12 mouse cellular contexts compared by ENCODE assay signal in the genomic region with DNA sequence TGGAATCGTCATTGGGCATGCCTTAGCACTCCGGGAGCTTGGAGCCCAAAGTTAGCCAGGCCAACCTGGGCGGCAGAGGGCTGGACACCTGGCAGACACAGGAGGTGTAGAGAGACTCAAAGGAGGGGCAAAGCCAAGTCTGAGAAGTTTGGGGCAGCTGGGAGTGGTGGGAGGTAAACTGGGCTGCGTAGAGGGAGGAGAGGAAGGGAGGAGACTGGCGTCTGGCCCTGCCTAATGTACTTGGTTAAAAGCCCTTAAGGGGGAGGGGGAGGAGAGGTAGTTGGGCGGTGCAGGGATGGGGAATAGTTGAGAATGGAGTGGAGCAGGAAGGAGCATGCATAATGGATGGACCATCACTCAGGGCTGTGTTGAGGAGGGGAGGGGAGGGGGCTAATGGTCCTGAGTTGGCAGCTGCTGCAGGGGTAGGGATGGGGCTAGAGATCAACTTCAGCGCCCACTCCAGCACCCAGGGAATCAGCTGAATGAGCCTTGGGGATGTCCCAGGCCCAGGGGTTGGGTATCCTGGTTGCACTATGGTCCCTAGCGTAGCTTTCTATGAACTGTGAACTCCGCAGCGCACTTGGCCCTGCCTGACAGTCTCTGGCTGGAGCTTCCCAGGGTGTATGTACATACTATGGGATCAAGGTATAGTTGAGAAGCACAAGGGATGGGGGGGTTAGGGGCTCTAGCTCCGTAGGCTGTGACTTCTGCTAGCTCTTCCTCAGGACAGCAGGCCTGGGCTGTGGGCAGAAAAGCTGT. TPM values are rescaled to one million over a fixed set of nuclear protein-coding genes. Genes with fewer than 3 reads are reported as not detected.
DNase-seq lines count a peak whose midpoint lies in the region; ATAC-seq and TF ChIP-seq lines count a peak whose summit lies in the region.
"Had no signal": no experiment of that assay in that cellular context is flagged by ENCODE, and none has a peak within 500 bp of the region (broad histone marks: within the 10 kb centered on the region; RNA-seq: fewer than 3 reads in every experiment).

No protein-coding gene starts in this region.

- H3K4me1 ChIP-seq in hindbrain, embryonic 13.5 days (replicated peaks) = peaks cover 37% of the 10 kb centered on the region
- peaks cover 7% of the 10 kb centered on the region for H3K4me1 ChIP-seq in liver, postnatal 0 days (ENCODE audit: insufficient read depth)

- H3K9ac ChIP-seq in hindbrain, embryonic 13.5 days = peak overlapping the region; percentile 19; the same call in 1 of the 2 replicates
- H3K9ac ChIP-seq in liver, postnatal 0 days (replicated peaks) = no peak overlapping the region

- no peak overlapping the region for H3K27ac ChIP-seq in left cerebral cortex, adult 2 months
- H3K27ac ChIP-seq in hindbrain, embryonic 13.5 days = no peak overlapping the region
- H3K27ac ChIP-seq in liver, postnatal 0 days (ENCODE audit: low read depth) = no peak overlapping the region

- no peak for TF ChIP-seq EP300 in liver, postnatal 0 days (IDR thresholded peaks at IDR 0.05; ENCODE audit: low read depth)

- H3K9me3 ChIP-seq in hindbrain, embryonic 13.5 days = no peaks in the 10 kb centered on the region
- no peaks in the 10 kb centered on the region for H3K9me3 ChIP-seq in liver, postnatal 0 days (ENCODE audit: low read length)

- H3K4me2 ChIP-seq in hindbrain, embryonic 13.5 days = peak overlapping the region; percentile 92
- H3K4me2 ChIP-seq in liver, postnatal 0 days (ENCODE audit: low read depth, low read length) = no peak overlapping the region

- H3K4me3 ChIP-seq in left cerebral cortex, adult 2 months = peak overlapping the region; percentile 95
- H3K4me3 ChIP-seq in hindbrain, embryonic 13.5 days = no peak overlapping the region
- no peak overlapping the region for H3K4me3 ChIP-seq in liver, postnatal 0 days (ENCODE audit: low read depth, low read length)

- TF ChIP-seq CTCF in left cerebral cortex, adult 2 months (IDR thresholded peaks at IDR 0.05) = no peak
- TF ChIP-seq CTCF in liver, postnatal 0 days (IDR thresholded peaks at IDR 0.05; ENCODE audit: low read depth) = no peak

- WGBS in hindbrain, embryonic 13.5 days = 44% methylated on average over 11 of the region's 11 CpGs
- WGBS in liver, postnatal 0 days (ENCODE audit: insufficient replicate concordance) = 69% methylated on average over 11 of the region's 11 CpGs

- no peaks in the 10 kb centered on the region for H3K36me3 ChIP-seq in hindbrain, embryonic 13.5 days
- H3K36me3 ChIP-seq in liver, postnatal 0 days (replicated peaks; ENCODE audit: insufficient read depth, low read length) = no peaks in the 10 kb centered on the region

- intact Hi-C loops in left cerebral cortex, adult 2 months (cut with DNase I) = no loop called here
- intact Hi-C loops in left cerebral cortex, postnatal 36 days (cut with DNase I) = no loop called here

- no peak for DNase-seq in left cerebral cortex, adult 2 months (ENCODE audit: extremely low spot score in 1 of 2, low spot score in 2 of 2)
- DNase-seq in left cerebral cortex, postnatal 36 days (ENCODE audit: low spot score in 2 of 2) = no peak
- peak; percentile 81 for DNase-seq in cerebellum, adult 9-10 months
- peak; percentile 12 for DNase-seq in neural tube, embryonic 10.5 days (ENCODE audit: extremely low spot score, low spot score)
- DNase-seq in spleen, postnatal 14 days (ENCODE audit: low spot score in 2 of 2) = no peak
- no peak for DNase-seq in urinary bladder, postnatal 25 days (ENCODE audit: low spot score)
- no peak for DNase-seq in liver, postnatal 0 days
- DNase-seq: layer of hippocampus, adult 9-11 months; thymus, adult 18-20 months had no signal

- no peak for ATAC-seq in hindbrain, embryonic 13.5 days (ENCODE audit: low FRiP score)
- ATAC-seq in liver, postnatal 0 days = no peak
- ATAC-seq: intestine, postnatal 0 days had no signal

- peaks cover 6% of the 10 kb centered on the region; the same call in 1 of the 2 replicates for H3K27me3 ChIP-seq in hindbrain, embryonic 13.5 days
- peaks cover 28% of the 10 kb centered on the region for H3K27me3 ChIP-seq in liver, postnatal 0 days (ENCODE audit: insufficient read depth, low read length)

RNA-seq across cellular contexts. Expression of a gene that starts 1.9 kb away (rescaled TPM):
- total RNA-seq in left cerebral cortex, adult 2 months (2021) = 100 to 1,000 TPM; 128 to 140 TPM
- total RNA-seq in left cerebral cortex, postnatal 36 days (2021) = 100 to 1,000 TPM; 129 to 139 TPM
- 27.6 and 35.7 TPM in 2 replicates for polyA plus RNA-seq in hindbrain, embryonic 13.5 days (2015; fragmentation: Nextera tagmentation; extraction: Ambion mirVana)
- 0.20 and 0.22 TPM in 2 replicates for polyA plus RNA-seq in liver, postnatal 0 days (2015; fragmentation: Nextera tagmentation; extraction: Ambion mirVana)
- total RNA-seq: CH12.LX had no signal

RNA-seq across cellular contexts. Expression of a gene that starts 56.3 kb away (rescaled TPM):
- 1 to 10 TPM; 6.1 to 6.6 TPM for total RNA-seq in left cerebral cortex, adult 2 months (2021)
- 1 to 10 TPM; 6.0 to 7.5 TPM for total RNA-seq in left cerebral cortex, postnatal 36 days (2021)
- 43.8 and 44.8 TPM in 2 replicates for polyA plus RNA-seq in hindbrain, embryonic 13.5 days (2015; fragmentation: Nextera tagmentation; extraction: Ambion mirVana)
- 1.4 and 1.6 TPM in 2 replicates for polyA plus RNA-seq in liver, postnatal 0 days (2015; fragmentation: Nextera tagmentation; extraction: Ambion mirVana)
- total RNA-seq: CH12.LX had no signal

Comparison
In these comparisons a context has a peak if more than half of its experiments do, and no peak if none do; other contexts are left out.
1. DNase-seq: peak in cerebellum, adult 9-10 months (single experiment) and neural tube, embryonic 10.5 days (single experiment); none in left cerebral cortex, adult 2 months (0 of 2), left cerebral cortex, postnatal 36 days (0 of 2), spleen, postnatal 14 days (0 of 2), urinary bladder, postnatal 25 days (single experiment) and liver, postnatal 0 days (single experiment).